Mouse (Mus musculus): ENCODE data around the gene Cdca4.

The Cdca4 gene

DNA sequence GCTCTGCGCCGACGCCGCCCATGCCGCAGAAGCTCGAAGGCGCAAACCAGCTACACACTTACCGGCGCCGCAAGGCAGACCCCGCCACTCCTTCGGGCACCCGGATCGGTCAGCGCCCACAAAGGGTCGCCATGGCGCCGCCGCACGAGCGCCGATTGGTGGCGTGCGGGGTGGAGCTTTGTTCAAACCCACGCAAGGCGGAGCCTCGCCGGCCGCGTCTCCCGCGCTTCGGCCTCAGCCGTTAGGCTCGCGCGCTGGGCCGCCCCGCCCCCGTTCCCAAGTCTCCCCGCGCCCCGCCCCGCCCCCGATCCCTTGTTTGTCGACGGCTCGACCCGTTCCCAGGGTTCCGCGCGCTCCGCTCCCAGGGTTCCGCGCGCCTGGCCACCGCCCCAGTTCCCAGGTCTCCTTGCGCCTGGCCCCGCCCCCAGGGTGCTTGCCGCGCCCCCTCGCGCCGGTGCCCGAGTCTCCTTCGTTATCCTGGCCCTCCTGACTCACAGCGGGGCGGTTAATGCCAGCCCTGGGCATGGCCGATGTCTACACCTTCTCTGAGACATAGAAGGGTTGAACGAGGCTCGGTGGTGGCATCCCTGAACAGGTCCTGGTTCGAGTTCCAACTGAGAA is at the start of gene Cdca4:
Gene Cdca4, minus strand, starts transcription at position 180 of the 621 bp plus-strand sequence.
- peak; percentile 98 for DNase-seq

DNA sequence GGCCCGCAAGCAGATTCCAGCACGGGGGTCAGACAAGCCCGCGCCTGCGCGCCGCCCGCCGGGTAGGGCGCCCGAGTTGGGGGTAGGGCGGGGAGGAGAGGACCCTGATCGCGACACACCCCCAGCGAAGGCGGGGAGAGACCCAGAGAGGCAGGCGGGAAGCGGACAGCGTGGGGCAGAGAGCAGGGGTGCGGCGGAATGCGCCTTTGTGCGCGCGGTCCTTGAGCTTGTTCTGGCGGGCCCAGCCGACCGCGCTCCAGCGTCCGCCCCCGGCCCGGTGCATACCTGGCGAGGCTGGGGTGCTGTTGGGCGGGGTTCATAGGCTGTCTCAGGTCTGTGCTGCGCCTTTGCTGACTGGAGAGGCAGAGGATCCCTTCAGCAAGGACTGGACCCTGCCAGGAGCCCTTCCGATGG is 48.4 kb upstream of the Cdca4 start:
- DNase-seq, result no peak

DNA sequence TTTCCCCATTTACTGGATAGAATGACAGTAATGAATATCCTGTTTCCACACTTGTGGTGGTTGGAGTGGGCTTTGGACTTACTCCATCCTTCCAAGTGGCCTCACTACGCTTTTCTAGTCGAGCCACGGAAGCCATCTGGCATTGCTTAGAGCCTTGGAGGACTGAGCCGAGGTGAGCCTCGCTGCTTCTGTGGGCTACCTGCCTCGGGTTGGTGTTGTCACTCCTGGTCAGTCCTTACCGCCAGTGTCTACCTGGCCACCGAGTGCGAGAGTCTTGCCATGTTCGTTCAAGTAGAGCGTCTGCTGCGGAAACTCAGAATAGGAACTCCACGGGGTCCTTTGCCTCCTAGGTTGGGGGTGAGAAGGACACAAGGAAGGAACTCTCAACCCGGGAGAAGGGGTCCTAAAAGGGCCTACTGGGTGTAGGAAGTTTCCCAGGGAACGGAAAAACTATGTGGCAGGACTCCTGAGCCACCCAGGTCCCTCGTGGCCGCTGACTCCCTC is 47.9 kb upstream of the Cdca4 start:
- no peak for DNase-seq

DNA sequence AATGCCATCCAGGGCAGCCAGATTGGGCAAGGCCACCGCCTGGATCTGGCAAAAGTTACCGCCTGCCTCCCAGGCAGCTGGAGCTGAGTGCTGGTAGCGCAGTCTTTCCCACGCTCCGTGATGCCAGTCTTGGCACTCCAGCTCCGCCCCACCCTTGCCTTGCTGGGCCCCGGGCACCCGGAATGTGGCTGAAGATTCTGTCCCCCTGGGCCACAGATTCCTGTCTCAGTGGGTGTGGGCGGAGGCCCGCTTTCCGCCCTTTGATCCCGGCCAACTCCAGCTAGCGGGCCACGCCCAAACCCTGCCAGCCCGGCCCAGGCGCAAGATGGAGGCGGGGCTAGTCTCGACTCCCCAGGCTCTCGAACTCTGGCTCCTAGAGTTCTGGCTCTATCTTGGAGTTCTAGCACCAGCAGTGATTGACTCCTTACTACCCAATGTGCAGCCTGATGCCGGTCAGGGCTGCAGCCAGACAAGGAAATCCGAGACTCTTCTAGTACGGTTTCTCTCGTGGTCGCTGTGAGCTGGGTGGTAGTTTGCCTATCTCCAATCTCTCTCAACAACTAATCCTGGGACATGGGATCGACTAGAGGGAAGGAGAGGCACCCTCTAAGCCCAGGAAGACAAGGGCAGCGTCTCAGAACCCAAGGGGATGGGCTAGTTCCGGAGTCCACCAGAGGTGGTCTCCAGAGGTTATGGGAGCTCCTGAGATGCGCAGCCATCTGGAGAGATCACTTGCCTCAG is 47.3 kb upstream of the Cdca4 start:
- DNase-seq, result no peak

DNA sequence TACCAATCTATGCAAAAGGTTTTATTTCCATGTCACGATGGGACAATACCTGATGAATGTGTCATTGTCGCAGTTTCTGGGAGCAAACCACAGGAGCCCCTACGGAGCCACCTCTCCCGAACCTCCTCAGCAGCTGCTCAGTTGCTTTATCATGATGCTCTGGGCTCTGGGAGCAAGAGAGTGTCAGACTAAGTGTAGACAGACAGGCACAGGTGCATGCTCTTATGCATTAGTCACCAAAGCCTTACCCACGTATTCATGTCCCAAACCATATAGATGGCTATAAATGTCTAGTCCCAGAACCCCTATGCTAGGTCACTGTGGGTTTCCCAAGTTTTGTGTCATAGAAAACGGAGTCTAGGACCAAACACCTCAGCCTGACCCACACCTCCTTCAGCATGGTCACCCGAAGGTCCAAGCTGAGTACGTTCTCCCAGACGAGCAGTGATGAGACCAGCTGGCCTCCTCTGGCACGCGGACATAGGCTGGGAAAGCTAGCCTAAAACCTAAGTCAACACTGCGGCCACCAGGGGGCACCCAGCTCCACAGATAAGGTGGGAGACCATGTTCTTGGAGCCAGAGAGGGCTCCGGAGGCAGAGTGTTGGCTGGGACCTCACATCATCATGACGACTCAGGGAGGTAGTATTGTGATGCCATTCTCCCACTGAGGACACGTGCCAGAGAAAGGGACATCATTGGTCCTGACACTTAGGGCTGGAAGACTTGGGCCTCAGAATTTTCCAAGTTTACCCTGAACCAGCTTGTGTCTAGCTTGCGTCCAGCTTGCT is 46.2 kb upstream of the Cdca4 start:
- DNase-seq, result peak; percentile 81

DNA sequence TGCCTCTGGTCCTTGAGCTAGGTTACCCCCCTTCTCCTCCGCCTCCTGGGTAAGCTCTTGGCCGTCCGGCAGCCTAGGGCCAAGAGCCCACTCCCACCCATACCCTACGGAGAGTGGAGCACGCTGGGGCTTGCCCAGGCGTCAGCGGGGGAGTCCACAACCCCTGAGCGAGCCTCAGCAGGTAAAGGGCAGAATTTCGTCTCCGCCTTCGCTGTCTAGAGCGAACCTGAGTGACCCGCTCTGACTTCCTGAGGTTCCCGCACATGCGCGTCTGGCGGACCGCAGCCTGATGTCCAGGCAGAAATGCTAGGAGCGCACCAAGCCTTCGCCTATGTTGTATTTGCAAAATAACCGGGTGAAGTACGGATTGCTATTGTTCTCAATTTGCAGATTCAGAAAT is 45.0 kb upstream of the Cdca4 start:
- no peak for DNase-seq

DNA sequence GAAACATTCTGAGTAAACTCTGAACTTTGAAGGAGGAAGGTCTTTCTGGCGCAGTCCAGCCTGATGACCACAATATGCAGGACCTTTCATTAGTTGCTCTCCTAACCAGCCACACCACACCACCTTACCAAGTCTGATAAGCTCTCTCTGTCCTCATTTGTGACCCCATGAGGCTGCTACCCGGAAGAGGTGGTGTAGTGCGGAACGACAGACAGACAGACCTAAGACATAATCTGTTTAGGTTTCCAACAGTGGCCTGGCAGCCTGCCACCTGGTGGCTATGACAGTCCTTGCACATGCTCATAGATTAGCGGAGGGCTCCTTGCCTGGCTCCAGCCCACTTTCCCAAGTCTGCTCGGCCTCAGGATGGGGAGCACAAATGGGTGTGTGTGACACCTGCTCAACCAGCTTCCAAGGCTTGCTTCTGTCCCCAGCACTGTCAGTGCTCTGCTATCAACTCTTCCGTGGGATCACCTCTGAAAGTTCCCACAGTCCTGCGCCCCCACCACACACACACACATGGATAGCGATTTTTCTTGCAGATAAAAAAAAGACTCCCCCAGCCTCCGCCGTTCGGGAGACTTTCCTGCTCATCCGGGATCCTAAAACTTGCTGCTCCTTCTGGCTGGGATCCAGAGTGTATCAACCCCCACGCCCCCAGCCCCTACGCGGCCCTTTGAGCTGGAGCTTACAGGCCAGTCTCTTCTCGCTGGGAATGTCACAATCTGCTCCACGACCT is 44.4 kb upstream of the Cdca4 start:
- DNase-seq, result no peak

DNA sequence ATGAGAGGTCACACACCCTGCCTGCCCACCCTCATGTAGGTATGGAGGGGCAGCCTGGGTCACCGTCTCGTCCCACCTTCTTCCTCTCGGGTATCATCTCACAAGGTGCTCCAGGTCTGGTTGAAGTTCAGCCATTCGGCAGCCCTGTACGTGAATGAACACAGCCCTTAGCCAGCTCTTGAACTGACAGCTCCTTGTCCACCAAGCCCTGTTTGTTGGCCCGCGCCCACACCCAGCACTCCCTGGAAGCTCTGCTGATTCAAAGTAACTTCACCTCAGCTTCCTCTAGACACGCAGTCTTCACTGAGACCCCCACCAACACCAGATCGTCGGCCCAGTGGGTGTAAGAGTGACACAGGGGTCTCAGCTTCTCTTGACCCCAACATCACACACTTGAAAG is 43.8 kb upstream of the Cdca4 start:
- DNase-seq, result no peak

DNA sequence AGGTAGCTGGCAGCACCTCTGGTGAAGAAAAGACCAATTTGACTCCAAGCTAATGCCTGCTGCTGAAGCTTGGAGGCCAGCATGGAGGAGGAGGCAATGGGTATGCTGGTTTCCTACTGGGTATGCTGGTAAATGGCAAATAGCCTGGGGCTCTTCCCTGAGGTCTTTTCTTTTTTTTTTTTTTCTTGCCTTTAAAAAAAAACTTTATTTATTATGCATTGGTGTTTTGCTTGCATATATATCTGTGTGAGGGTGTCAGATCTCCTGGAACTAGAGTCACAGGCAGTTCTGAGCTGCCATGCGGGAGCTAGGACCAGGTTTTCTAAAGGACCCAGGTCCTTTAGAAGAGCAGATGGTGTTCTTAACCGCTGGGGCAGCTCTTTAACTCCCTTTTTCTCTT is 42.0 kb upstream of the Cdca4 start:
- no peak for DNase-seq

DNA sequence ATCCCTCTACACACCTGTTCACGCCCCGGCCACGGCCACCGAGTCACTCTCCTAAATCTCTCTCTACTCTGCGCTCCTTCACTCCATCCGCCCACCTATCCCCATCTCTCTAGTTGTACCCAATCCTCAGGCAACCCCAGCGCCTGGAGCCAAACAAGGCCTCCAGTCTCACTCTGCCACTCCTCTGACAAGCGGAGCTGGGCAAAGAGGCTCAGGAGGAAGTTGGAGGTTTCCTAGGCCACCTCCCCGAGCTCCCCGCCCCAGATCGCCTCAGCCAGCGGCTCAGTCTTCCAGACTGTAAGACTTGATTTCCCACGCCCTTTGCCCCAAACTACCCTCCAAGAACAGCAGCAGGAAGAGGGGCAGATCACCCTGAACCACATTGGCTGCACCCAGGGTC is 41.6 kb upstream of the Cdca4 start:
- DNase-seq, result no peak

DNA sequence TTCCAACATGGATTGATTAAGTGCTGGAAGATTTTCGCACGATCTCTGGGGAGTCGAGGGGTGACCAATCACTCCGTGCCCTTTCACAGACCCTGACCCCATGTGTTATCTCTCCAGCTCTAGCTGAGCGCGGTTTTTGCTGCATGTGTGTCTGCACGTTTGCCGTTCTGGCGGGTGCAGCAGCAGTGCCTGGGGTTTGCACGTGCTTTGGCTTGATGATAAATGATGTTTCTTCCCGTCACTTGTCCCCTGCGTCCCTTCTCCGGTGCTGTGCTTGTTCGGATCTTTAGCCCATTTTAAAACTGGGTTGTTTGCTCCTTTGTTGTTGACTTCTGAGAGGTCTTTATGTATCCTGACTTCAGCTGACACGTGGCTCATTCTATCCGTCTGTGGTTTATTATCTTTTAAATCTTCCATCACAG is 40.6 kb upstream of the Cdca4 start:
- DNase-seq, result no peak

DNA sequence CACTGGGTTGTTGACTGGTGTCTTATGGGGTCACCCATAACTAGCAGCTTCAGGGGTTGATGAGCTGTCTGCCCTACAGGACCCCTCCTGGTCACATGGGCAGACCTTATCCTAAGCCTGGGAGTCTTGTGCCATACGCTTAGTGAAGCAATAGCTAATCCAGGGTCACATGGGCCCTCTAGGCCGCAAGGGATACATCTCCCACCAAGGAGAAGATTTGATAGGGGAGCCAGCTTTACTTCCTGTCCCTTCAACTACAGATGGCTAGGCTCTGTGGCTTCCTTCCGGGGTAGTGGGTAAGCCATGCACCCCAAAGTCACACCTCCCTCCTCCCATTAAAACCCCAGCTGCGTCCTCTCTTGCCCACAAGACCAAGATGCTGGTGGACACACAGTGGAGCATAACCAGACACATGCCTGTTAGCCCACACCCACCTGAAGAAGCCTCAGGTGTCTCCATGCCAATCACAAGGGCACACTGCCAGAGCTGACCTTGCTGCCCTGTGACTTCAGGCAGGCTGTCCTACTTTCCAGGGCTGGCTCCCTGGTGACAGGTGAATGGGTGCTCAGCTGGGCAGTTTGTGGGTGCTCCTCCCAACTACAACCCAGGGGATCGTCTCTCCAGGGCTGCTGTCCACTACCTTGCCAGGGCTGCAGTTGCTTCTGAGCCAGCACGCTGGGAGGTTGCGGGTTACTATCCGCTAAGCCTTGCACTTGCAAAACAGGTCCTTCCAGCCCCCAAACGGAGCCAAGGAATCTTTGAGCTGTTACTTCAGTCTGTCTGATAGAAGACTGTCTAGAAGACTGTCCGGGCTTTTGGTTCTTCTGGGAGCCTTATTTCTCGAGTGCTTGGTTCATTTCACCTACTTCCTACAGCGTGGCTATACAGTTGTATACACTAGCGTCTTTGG is 39.2 kb upstream of the Cdca4 start, which contains the start of gene Gpr132:
Gene Gpr132, minus strand, starts transcription at position 51 of the 910 bp plus-strand sequence.
- DNase-seq, result no peak

DNA sequence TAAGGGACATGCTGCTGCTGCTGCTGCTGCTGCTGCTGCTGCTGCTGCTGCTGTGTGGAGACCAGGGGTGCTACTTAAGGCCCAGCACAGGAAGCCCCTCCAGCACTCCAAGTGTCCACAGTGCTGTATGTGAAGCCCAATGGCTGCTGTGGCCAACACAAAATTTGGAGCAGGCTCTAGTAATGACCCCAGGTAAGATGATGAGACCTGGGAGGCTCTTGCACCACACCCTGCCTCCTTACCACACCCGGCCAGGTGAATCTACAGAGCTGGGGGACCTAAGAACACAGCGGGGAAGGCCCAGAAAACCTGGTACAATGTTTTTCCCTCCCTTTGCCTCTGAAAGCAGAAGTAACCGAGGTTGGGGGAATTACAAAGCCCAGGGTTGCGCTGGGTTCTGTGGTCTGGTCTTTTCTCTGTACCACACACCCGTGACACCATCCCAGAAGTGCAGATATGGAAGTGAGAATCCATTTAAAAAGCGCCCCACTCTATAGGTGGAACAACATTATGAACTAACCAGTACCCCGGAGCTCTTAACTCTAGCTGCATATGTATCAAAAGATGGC is 38.0 kb upstream of the Cdca4 start:
- no peak for DNase-seq

DNA sequence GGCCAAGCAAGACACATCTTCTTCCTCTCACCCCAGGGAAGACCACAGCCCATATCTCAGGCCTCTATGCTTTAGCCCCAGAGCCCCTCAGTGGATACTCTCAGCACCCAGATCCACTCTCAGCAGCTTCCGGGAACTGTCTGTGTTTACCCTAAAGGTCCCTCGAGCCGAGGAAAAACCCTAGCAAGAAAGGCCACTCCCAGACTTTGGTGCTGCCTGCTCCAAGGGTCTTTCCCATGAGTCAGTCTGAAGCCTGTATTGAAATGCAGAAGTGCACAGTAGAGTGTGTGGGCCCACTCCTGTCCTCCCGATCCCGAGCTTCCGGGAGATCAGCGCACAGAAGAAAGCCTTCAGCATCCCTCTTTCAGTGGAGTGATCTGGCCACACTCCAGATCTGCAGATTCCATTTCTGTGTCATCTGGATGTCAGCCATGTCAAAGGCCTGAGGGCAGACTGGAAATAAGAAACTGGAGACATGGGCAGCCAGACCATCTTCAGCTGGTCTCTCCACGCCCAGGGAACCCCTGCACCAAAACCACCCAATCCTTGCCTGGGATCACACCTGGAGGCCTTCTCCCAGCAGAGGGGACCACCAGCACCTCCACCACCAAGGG is 37.4 kb upstream of the Cdca4 start:
- no peak for DNase-seq

DNA sequence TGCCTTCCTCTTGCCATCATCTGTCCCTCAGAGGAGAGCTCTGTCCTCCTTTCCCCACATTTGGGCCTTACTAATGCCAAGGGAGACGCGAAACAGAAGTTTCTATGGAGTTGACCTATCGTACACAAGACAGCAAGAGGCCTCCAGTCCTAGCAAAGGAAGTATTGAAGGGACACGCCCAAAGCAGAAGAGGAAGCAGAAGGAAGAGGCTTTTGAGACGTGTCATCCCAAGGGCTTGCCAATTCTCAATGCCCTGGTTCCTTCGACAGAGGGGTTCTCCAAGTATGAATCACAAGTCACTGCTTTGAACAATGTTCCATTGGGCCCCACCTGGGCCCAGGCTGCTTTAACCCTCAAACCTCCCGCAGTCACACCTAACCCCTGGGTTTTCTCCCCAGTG is 35.6 kb upstream of the Cdca4 start:
- no peak for DNase-seq

DNA sequence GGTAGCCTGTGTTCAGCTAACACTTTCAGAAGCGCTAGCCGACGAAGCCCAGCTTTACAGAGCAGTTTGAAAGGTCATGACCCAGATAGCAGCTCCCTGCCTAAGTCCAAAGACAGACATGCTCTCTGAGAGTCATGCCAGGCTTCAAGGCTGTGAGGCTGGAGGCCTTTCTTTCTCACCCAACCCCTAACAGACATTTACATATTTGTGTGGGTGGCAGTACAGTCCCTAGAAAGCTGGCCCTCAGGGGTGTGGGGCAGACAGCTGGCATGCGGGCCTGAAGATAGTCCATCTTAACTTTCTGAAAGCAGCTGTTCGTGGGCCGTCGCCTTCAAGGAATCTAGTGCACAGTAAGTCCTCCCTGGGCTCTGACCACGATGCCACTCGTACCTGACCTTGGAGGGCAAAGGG is 32.7 kb upstream of the Cdca4 start:
- no peak for DNase-seq

DNA sequence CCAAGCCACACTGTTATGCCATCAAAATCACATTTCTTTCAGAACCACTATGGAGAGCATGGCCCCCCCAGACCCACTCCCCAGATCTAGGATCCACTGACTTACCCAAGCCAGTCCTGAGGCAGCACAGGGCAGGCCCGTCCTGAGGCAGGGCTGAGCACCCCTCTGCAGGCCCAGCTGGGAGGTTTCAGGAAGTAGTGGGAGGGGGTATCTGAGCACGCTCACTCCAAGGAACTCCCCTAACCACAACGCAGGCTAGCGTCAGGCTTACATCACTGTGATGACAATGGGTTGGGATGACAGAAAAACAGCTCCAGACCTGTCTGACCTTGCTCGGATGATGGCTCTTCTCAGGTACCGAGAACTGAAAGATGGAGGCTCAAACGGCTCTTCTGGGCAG is 31.5 kb upstream of the Cdca4 start:
- DNase-seq, result no peak

DNA sequence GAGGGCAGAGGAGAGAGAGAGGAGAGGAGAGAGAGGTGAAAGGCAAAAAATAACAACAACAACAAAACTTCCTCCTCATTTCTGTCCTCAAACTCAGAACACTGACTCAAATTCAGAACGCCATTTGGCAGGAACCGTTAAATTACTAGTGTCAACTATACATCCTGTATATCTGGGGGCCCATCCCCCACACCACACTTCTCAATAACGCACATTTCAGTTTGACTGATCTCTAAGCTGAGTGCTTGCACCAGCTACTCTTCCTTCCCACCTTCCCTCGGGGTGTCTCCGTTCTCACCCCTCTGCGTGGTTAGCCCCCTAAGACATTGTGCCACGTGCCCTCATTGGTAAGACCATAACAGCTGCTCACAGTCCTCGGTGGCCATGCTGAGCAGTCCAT is 30.7 kb upstream of the Cdca4 start:
- DNase-seq, result no peak

DNA sequence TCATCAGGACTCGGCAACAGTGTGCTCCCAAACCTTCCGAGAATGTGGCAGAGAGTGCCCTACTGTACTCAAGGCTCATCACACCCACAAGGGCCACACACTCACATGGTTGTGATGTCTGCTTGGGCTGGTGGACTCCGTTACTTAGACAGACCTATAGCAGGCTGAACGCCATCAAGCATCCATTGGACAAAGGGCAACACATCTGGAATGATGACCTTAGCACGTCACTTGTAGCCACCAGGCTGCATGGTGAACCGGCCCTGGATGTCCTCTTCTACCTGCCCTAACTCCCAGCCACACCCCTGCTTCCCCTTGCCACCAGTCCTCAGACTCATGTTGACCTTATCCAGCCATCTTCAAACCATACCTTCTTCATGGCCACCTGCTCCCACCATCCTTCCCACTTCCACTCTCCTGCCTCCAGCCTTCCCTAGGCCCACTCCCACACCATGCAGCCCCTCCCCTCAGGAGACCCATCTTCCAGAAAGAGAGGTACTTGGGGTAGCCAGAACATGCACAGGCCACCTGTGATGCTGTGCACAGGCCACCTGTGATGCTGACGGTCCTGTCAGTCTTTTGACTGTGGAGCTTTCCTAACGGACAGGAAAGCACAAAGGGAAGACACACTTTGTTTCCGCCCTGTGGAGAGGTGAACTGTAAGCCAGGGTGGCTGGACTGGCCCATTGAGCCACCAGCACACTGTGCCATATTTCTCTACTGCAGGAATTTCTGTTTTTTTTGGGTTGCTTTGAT is 29.5 kb upstream of the Cdca4 start:
- DNase-seq, result no peak

Data from cerebellum, adult 11-12 months (tissue).